Mouse (Mus musculus) brain, embryonic 14.5 days (tissue): Measurements from ENCODE around the gene Fig4.

Source experiments
- CTCF ChIP-seq: fragments of 200-500 bp; IDR thresholded peaks from 2 replicates; pipeline ENCODE4 v1.5.1; 2012; ENCODE audit warnings: inconsistent platforms, mild to moderate bottlenecking, moderate library complexity, borderline replicate concordance; ENCODE audit not compliant: insufficient read depth, insufficient read length; ENCODE audit errors: extremely low read depth
- POLR2A ChIP-seq: fragments of 200-500 bp; IDR thresholded peaks from 2 replicates; pipeline ENCODE4 v1.6.1; 2012; ENCODE audit warnings: mild to moderate bottlenecking, inconsistent platforms, borderline replicate concordance; ENCODE audit not compliant: poor library complexity, insufficient read depth, insufficient read length, severe bottlenecking; ENCODE audit errors: extremely low read depth

DNA sequence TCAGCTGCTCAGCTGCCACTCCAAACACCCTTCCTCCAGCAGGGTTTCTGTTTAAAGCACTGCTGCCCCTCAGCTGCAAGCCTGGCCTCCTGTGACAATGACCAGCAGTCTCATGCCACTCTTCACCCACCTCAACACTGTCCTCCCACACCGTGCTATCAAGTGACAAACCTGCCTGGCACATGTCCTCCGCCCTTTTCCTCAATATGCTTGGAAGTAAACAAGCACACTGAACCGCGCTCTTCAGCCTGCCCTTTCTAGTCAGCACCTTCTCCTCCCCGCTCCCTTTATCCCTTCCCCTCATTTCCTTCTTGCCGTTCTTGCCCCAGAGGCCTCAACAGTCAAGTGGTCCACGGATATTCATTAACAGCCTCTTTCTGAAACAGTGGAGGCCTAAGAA is 62.0 kb downstream of the Fig4 start:
- no peak for TF ChIP-seq CTCF
- TF ChIP-seq POLR2A = no peak
